Mouse (Mus musculus) heart, embryonic 11.5 days (tissue): ENCODE measurements around the gene Calhm2. TPM values are rescaled to one million over a fixed set of nuclear protein-coding genes. Genes with fewer than 3 reads are reported as not detected.

Experiments
- ATAC-seq: fragments of 200-750 bp; cut with Nextera tagmentation; replicated peaks from 2 replicates; pipeline ENCODE4 v1.8.0; 2017; ENCODE audit warnings: moderate library complexity; ENCODE audit not compliant: insufficient number of reproducible peaks, low FRiP score, low TSS enrichment
- H3K27ac ChIP-seq: fragments of 300-500 bp; sonication (generic); 2 replicates; pipeline ENCODE4 v1.5.1; 2014; ENCODE audit warnings: mild to moderate bottlenecking, low read depth, low read length
- H3K27me3 ChIP-seq: fragments of 300-500 bp; sonication (generic); 2 replicates; pipeline ENCODE4 v1.6.1; 2014; ENCODE audit warnings: mild to moderate bottlenecking, low read length, mixed read lengths; ENCODE audit not compliant: control insufficient read depth, insufficient read depth
- H3K36me3 ChIP-seq: fragments of 300-500 bp; sonication (generic); 2 replicates; pipeline ENCODE4 v1.6.1; 2014; ENCODE audit warnings: mild to moderate bottlenecking, low read length, moderate library complexity, mixed read lengths; ENCODE audit not compliant: control insufficient read depth, insufficient read depth
- H3K4me1 ChIP-seq: fragments of 300-500 bp; sonication (generic); 2 replicates; pipeline ENCODE4 v1.6.1; 2014; ENCODE audit warnings: low read length; ENCODE audit not compliant: control insufficient read depth, insufficient read depth
- H3K4me2 ChIP-seq: fragments of 300-500 bp; sonication (generic); 2 replicates; pipeline ENCODE4 v1.6.1; 2014; ENCODE audit warnings: mild to moderate bottlenecking, moderate library complexity
- H3K4me3 ChIP-seq: fragments of 300-500 bp; sonication (generic); 2 replicates; pipeline ENCODE4 v1.5.1; 2014; ENCODE audit warnings: low read depth, low read length
- H3K9ac ChIP-seq: fragments of 300-500 bp; sonication (generic); 2 replicates; pipeline ENCODE4 v1.6.1; 2014; ENCODE audit warnings: mild to moderate bottlenecking, low read depth, low read length, moderate library complexity
- H3K9me3 ChIP-seq: fragments of 300-500 bp; sonication (generic); replicated peaks from 2 replicates; pipeline ENCODE4 v1.6.1; 2016; ENCODE audit warnings: low read length; ENCODE audit not compliant: control insufficient read depth
- WGBS: fragments of 180-500 bp; shearing (Covaris S2); extraction: QIAGEN DNeasy Blood & Tissue Kit; methylation state at CpG from one replicate; pipeline ENCODE4 v1.1.7; 2014; ENCODE audit not compliant: insufficient replicate concordance; 5-methylcytosine and 5-hydroxymethylcytosine counted together
- polyA plus RNA-seq: library from polyadenylated mRNA; unstranded; fragments of >200 nt; fragmentation: Nextera tagmentation; extraction: Ambion mirVana; gene quantifications from 2 replicates; pipeline ENCODE4 v1.2.1, GENCODE M21; 2014

The Calhm2 gene
- polyA plus RNA-seq, 1 experiment from 2014 or later: 1.4 TPM

- H3K4me2 ChIP-seq: peak overlapping the region; percentile 84
- ATAC-seq: peak; percentile 85
- H3K9me3 ChIP-seq: no peaks in the 10 kb centered on the region
- H3K4me1 ChIP-seq: peaks cover 10% of the 10 kb centered on the region
- peak overlapping the region; percentile 79 for H3K27ac ChIP-seq
- H3K36me3 ChIP-seq: peaks cover 5% of the 10 kb centered on the region
- peak overlapping the region; percentile 99 for H3K4me3 ChIP-seq
- no peaks in the 10 kb centered on the region for H3K27me3 ChIP-seq
- H3K9ac ChIP-seq: peak overlapping the region; percentile 95
- under 1% methylated on average over 70 of the region's 72 CpGs for WGBS
Observed at GRCm38 (mm10) chr19:47067924-47068611, 70.0 kb downstream of the Calhm2 start.

- no peaks in the 10 kb centered on the region for H3K9me3 ChIP-seq
- peaks cover 10% of the 10 kb centered on the region for H3K4me1 ChIP-seq
- H3K4me2 ChIP-seq: peak within 1 kb of the TSS; percentile 84
- 10% methylated on average over 46 of the region's 49 CpGs for WGBS
- H3K27ac ChIP-seq: peak within 1 kb of the TSS; percentile 82
- ATAC-seq: peak; percentile 67
- peak within 1 kb of the TSS; percentile 99 for H3K4me3 ChIP-seq
- peaks cover 5% of the 10 kb centered on the region for H3K36me3 ChIP-seq
- peak within 1 kb of the TSS; percentile 95 for H3K9ac ChIP-seq
- no peaks in the 10 kb centered on the region for H3K27me3 ChIP-seq
Observed at GRCm38 (mm10) chr19:47067096-47067882, 70.8 kb downstream of the Calhm2 start, which contains the start of gene Taf5. Gene Taf5 (plus strand): TSS chr19:47067746.

GRCm38 (mm10) chr19:47065860-47066259 lies 72.2 kb downstream of the Calhm2 start:
- WGBS: 90% methylated on average over 3 of the region's 3 CpGs
- Histone ChIP-seq H3K27ac (no peak overlapping the region), H3K4me1 (peaks cover 10% of the 10 kb centered on the region), H3K4me3 (no peak overlapping the region), H3K9ac (no peak overlapping the region), H3K9me3 (no peaks in the 10 kb centered on the region), H3K27me3 (no peaks in the 10 kb centered on the region), H3K36me3 (no peaks in the 10 kb centered on the region), H3K4me2 (no peak overlapping the region)
- ATAC-seq: no peak

- 43% methylated on average over 1 of the region's 1 CpGs for WGBS
Observed at GRCm38 (mm10) chr19:47057684-47058083, 80.4 kb downstream of the Calhm2 start.

More at GRCm38 (mm10) chr19:47057684-47058083, 80.4 kb downstream of the Calhm2 start:
- ATAC-seq: no peak
- Histone ChIP-seq H3K4me1 (no peaks in the 10 kb centered on the region), H3K27ac (no peak overlapping the region), H3K9me3 (no peaks in the 10 kb centered on the region), H3K4me2 (no peak overlapping the region), H3K4me3 (no peak overlapping the region), H3K9ac (no peak overlapping the region), H3K36me3 (no peaks in the 10 kb centered on the region), H3K27me3 (no peaks in the 10 kb centered on the region)

Other genes with a start within 250 kb of the Calhm2 start
- gene Ina, start 123.6 kb downstream of the Calhm2 start, polyA plus RNA-seq: 0.43 and 0.73 TPM in 2 replicates
- 80.7 and 82.3 TPM in 2 replicates for gene Nt5c2, start 123.1 kb downstream of the Calhm2 start, polyA plus RNA-seq
- gene Pcgf6, start 87.4 kb downstream of the Calhm2 start, polyA plus RNA-seq: 12.7 and 14.9 TPM in 2 replicates
- gene Taf5, start 70.5 kb downstream of the Calhm2 start, polyA plus RNA-seq: 5.5 and 6.2 TPM in 2 replicates
- gene Usmg5, start 47.6 kb downstream of the Calhm2 start, polyA plus RNA-seq: 2,024 and 2,054 TPM in 2 replicates
- 6.1 and 6.3 TPM in 2 replicates for gene Pdcd11, start 47.5 kb downstream of the Calhm2 start, polyA plus RNA-seq
- gene Calhm1, start 6.0 kb upstream of the Calhm2 start, polyA plus RNA-seq: not detected in 2 replicates
- not detected in 2 replicates for gene Calhm3, start 19.5 kb upstream of the Calhm2 start, polyA plus RNA-seq
- 3.0 and 3.2 TPM in 2 replicates for gene Neurl1a, start 40.5 kb upstream of the Calhm2 start, polyA plus RNA-seq